Mouse (Mus musculus) adrenal gland, postnatal 25 days (tissue): ENCODE measurements around the gene 1700125H20Rik. TPM values are rescaled to one million over a fixed set of nuclear protein-coding genes. Genes with fewer than 3 reads are reported as not detected.
A peak's percentile ranks its signal among the peaks of the same experiment; 100 is the strongest.
"Not testable (repeated sequence)": the region's sequence is repeated elsewhere in the genome, so short reads cannot be mapped to it uniquely, and the experiment has no call there.

Experiments used
- DNase-seq: peaks from one replicate; pipeline ENCODE4 v3.0.0; 2021; ENCODE audit warnings: mixed read lengths
- long read RNA-seq: library from polyadenylated mRNA; stranded (forward); transcript quantifications from one replicate; pipeline ENCODE4 v2.0.0, GENCODE M21; 2021
- total RNA-seq: library from RNA; stranded (reverse); gene quantifications from 2 replicates; pipeline ENCODE4 v1.2.3, GENCODE M21; 2021

1700125H20Rik gene
- total RNA-seq = 3.9 and 5.6 TPM in 2 replicates
- long read RNA-seq = 0 reads

DNA sequence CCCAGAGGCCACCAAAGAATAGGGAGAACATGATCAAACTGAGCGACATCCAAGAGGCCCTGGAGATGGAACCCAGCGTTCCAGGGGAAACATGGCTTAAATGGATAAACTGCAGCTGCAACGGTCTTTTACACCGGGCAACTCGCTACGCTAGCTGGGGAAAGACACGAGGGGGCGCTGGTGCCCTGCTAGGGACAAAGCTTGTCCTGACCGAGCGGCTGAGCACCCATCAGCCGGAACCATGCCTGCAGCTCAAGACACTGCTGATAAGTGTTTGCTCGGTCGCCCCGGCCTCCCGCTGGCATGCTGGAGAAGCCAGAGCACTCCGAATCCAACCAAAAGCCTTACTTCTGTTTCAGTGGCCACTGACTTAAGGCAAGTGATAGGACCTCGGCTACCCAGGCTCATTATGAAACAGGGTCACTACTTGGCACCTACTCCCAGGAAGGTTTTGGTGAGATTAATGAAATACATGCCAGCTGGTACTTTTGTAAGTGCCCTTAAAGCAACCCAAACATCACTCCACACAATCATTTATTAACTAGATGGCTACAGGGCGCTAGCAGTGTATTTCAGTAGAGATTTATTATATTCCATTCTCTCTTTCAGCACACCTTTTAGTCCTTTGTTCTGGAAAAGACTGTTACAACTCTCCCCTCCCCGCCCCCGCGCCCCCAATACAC lies at the start of gene 1700125H20Rik:
1700125H20Rik (plus strand) TSS at position 347 of the 683 bp plus-strand sequence.
- peak; percentile 96 for DNase-seq

GRCm38 (mm10) chr11:85122073-85122472 lies 48.1 kb upstream of the 1700125H20Rik start:
- no peak for DNase-seq

DNA sequence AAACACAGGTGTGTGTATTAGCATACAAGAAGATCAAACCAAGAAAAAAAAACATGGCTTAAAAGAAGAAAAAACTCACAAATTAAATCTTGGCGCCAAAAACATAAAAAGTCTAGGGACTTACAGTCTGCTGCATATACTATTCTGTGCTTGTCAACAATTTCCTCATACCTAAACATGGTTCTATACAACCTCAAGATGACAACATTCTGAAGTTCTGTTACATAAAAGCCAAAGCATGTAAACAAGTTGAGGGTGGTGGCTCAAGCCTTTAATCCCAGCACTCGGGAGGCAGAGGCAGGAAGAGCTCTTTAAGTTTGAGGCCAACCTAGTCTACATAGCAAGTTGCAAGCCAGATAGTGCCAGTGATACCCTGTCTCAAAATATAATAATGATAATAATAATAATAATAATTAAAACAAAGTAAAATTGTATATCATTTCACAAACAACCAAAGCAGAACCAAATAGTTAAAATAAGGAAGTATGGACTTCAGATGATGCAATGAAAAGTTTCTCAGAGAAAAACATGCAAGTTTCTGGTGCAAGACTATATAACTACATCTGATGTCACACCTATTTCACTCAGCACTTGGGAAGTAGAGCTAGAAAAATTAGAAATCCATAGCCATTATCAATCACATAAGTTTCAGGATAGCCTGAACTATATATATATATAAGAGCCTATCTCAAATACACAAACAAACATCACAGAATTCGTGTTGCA lies 46.8 kb upstream of the 1700125H20Rik start:
- no peak for DNase-seq

GRCm38 (mm10) chr11:85126257-85127102 lies 43.7 kb upstream of the 1700125H20Rik start:
- DNase-seq = no peak

GRCm38 (mm10) chr11:85128883-85129282 lies 41.3 kb upstream of the 1700125H20Rik start:
- DNase-seq = no peak

DNA sequence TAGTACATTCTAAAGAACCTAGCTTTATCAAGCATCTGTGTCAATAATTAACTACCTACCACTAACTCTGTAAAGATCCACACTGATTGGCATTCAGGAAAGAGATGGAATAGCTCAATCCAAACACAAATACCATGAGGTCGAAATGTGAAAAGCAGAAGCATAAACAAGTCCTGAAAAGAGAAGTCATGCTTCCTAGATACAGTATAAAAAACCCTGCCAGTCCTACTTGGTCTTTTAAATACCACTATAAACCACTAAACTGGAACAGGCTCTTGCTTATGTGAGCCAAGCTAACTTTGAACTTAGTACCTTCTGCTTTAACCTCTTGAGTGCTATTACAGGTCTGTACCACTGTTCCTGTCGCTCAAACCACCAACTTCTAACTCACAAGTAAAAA lies 38.7 kb upstream of the 1700125H20Rik start:
- no peak for DNase-seq

- DNase-seq = no peak
Measured at GRCm38 (mm10) chr11:85138776-85139474, 31.3 kb upstream of the 1700125H20Rik start.

DNA sequence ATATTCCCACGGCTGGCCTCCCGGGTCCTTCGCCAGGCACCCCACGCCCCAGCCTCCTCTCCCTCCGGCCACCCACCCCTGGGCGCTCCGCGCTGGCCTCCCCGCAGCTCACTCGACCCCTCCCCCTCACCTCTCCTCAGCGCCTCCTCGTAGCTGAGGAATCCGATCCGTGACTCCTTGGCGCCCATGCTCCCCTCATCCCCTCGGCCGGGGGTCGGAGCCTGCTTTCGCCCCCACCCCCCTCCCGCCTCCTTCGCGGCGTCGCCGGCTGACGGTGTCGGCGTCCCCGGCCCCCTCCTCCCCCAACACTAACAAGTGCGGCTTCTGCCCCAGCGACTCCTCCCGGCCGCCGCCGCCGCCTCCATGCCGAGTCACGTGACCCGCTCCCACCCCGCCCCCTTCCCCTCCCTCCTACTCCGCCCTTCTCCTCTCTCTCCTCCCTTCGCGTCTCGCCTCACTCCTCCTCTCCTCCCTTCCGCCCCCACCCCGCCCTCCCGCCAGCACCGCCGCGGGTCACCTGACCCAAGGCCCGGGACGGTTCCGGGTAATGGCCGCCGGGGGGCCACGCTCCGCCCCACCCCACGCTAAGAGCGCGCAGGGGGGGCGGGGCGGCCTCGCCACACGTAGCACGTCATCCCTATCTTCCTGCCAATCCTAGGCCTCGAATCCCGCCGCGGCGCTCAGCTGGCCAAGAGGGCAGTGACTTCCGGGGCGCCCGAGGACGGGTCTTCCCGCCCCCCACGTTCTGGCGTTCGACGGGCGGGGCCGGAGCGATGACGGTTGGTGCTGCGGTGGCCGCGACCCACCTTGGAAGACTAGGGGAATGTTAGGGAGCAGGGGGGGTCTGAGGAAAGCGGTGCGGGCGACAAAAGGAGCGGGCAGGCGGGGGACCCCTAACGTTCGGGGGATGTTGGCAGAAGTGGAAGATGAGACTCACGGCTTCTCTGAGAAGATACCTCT lies 30.3 kb upstream of the 1700125H20Rik start, which contains the start of gene Usp32:
Usp32 (minus strand) TSS at position 581 of the 960 bp plus-strand sequence.
- peak; percentile 97 for DNase-seq

DNA sequence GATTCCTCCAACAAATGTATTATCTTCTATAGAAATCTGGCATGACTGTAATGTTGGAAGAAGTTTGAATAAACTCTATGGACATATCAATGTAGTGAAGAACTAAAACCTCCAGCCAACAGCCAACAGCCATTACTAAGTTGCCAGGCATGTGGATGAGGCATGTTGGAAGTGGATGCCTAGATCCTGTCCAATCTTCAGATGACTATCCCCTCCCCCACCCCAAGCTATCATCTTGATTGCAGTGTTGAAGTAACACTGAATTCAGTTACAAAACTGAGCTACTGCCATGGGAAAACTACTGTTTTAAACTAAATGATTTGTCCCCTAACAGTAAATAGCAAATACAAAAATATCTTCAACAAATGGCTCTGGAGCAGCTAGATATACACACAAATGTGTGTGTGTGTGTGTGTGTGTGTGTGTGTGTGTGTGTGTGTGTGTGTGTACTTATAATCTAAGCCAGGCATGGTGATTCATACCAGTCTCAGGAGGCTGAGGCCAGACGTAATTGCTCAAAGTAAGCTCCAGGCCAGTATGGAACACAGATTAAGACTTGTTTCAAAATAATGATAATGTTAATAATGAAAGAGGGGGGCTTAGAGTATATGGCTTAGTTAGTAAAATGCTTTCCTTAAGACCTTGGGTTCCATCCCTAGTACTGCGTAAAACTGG lies 17.8 kb upstream of the 1700125H20Rik start:
- no peak for DNase-seq

GRCm38 (mm10) chr11:85157301-85157700 lies 12.9 kb upstream of the 1700125H20Rik start:
- DNase-seq = no peak

DNA sequence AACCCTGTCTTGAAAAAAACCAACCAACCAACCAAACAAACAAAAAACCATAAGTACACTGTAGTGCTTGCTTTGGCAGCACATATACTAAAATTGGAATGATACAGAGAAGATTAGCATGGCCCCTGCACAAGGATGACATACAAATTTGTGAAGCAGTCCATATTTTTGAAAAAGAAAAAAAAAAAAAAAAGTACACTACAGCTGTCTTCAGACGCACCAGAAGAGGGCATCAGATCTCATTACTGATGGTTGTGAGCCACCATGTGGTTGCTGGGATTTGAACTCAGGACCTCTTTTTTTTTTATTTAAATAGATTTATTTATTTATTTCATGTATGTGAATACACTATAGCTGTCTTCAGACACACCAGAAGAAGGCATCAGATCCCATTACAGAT lies 7.2 kb upstream of the 1700125H20Rik start:
- not testable (repeated sequence) for DNase-seq

DNA sequence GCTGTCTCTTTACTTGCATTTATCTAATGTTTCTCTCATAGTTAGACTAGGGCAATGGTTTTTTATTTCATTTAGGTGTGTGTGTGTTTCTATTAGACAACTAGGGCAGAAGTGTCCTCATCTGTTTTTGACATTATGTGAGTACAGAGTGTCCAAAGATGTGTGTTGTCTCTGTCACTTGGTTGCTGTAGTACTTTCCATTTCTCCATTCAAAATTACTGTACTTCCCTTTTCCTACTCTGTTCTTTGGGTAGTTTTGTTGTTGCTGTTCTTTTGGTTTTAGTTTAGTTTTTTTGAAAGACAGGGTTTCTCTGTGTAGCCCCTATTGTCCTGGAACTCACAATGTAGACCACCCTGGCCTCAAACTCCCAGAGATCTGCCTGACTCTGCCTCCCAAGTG lies 5.8 kb upstream of the 1700125H20Rik start:
- DNase-seq = no peak

DNA sequence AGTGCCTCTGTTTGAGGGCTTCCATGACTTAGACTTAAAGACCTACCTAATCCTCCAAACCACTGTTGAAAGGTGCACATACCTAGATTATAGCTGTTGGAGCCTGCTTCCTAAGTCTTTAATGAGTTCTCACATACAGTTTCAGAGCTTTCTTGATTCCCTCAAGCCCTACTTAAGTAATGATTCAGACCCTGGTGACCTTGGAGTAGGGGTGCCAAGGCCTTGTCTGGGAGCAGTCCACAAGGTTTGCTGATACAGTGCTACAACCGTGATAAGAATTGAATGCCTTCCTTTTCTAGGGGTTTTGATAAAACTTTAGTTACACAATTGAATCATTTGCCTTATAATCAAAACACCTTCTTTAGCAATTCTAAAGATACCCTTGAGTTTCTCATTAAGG lies 2.7 kb upstream of the 1700125H20Rik start:
- DNase-seq = no peak

DNA sequence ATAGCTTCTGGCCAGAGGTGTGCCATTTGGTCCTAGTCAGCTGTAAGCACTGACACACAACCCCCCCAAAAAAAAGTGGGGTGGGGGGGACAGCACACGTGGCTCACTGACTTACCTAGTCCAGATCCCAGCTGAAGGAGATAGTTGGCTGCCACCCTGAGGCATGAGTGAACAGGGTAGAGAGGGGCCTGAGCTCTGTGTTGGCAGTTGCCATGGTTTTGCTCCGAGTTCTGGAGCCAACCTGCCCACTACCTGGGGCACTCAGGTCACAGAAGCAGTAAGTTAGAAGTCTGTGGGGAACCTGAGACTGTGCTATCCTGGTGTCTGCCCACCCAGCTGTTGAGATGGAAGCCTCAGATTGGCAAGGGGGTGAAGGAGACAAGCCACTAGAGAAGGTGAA lies 629 bp downstream of the 1700125H20Rik start:
- no peak for DNase-seq

- no peak for DNase-seq
Measured at GRCm38 (mm10) chr11:85175941-85176340, 5.7 kb downstream of the 1700125H20Rik start.

DNA sequence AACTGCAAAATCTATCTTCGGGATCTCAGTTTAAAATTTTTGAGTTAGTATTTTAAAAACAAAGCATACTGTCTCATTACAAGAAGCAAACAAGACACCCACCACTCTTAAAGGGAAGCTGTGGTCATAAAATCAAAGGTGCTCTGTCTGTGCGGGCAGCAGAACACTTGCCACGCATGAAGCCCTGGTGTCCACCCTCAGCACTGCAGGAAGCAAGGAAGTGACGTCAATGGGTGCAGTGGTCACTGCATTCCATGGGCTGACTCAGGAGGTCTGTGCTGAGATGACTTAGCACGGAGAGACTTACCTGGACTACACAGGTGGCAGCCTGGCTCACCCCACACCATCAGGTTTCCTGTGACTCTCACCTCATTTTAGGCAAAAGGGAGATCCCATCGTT lies 7.6 kb downstream of the 1700125H20Rik start:
- no peak for DNase-seq

GRCm38 (mm10) chr11:85178413-85178812 lies 8.2 kb downstream of the 1700125H20Rik start:
- no peak for DNase-seq

GRCm38 (mm10) chr11:85182617-85183283 lies 12.5 kb downstream of the 1700125H20Rik start:
- DNase-seq = peak; percentile 77

- DNase-seq = peak; percentile 31
Measured at GRCm38 (mm10) chr11:85183284-85183779, 13.1 kb downstream of the 1700125H20Rik start.
